ENCODE assay signal across 30 mouse cellular contexts in genomic region chr3:75706536-75706935, GRCm38 (mm10). TPM values are rescaled to one million over a fixed set of nuclear protein-coding genes. Genes with fewer than 3 reads are reported as not detected.
DNase-seq lines count a peak whose midpoint lies in the region; ATAC-seq lines count a peak whose summit lies in the region.
"Had no signal": no experiment of that assay in that cellular context is flagged by ENCODE, and none has a peak within 500 bp of the region (broad histone marks: within the 10 kb centered on the region; RNA-seq: fewer than 3 reads in every experiment).

No protein-coding gene starts in this region.

- no peaks in the 10 kb centered on the region for H3K9me3 ChIP-seq in forebrain, embryonic 14.5 days (replicated peaks; ENCODE audit: control insufficient read depth, low read length)
- no peaks in the 10 kb centered on the region for H3K9me3 ChIP-seq in forebrain, embryonic 10.5 days
- H3K9me3 ChIP-seq: embryonic facial prominence, embryonic 15.5 days had no signal

- H3K4me2 ChIP-seq in forebrain, embryonic 14.5 days (ENCODE audit: low read length): no peak overlapping the region
- H3K4me2 ChIP-seq: embryonic facial prominence, embryonic 15.5 days; hindbrain, embryonic 14.5 days; liver, embryonic 11.5 days; midbrain, embryonic 11.5 days had no signal

- WGBS in forebrain, embryonic 14.5 days: 67% methylated on average over 3 of the region's 3 CpGs
- 71% methylated on average over 3 of the region's 3 CpGs for WGBS in forebrain, embryonic 10.5 days

- no peak overlapping the region for H3K9ac ChIP-seq in forebrain, embryonic 14.5 days (ENCODE audit: low read length)
- H3K9ac ChIP-seq: embryonic facial prominence, embryonic 15.5 days; hindbrain, embryonic 14.5 days; liver, postnatal 0 days had no signal

- intact Hi-C loops in left cerebral cortex, postnatal 14 days (cut with DNase I): no loop called here

- peak; percentile 12 for DNase-seq in forebrain, embryonic 14.5 days (ENCODE audit: low spot score)
- DNase-seq in forebrain, embryonic 10.5 days (ENCODE audit: extremely low spot score, low spot score): no peak
- DNase-seq in left cerebral cortex, adult 11 months (ENCODE audit: low spot score): peak; percentile 26
- no peak for DNase-seq in left cerebral cortex, postnatal 14 days (ENCODE audit: low spot score in 2 of 2)
- DNase-seq in brain, adult 2 months (ENCODE audit: low read depth, low spot score): peak; percentile 84
- peak; percentile 14 for DNase-seq in right cerebral cortex, postnatal 25 days
- DNase-seq in gastrocnemius, postnatal 4 days (ENCODE audit: low spot score in 2 of 2): no peak
- DNase-seq: adrenal gland, postnatal 14 days; cerebellum, adult 9-10 months; gastrocnemius, postnatal 36 days; heart, postnatal 4 days; kidney, adult 18-20 months; kidney, postnatal 4 days; liver, postnatal 0 days; thymus, postnatal 36 days had no signal

- no peak overlapping the region for H3K27ac ChIP-seq in forebrain, embryonic 14.5 days (ENCODE audit: low read depth, low read length)
- H3K27ac ChIP-seq in forebrain, embryonic 10.5 days: no peak overlapping the region
- H3K27ac ChIP-seq: embryonic facial prominence, embryonic 15.5 days; hindbrain, embryonic 14.5 days; macrophage had no signal

- ATAC-seq in forebrain, embryonic 14.5 days: no peak
- ATAC-seq: inflammation-experienced regulatory T-cells, adult 6 months; liver, postnatal 0 days; lung, postnatal 0 days had no signal

- no peaks in the 10 kb centered on the region for H3K4me1 ChIP-seq in forebrain, embryonic 14.5 days (ENCODE audit: control insufficient read depth, insufficient read depth, low read length)
- no peaks in the 10 kb centered on the region for H3K4me1 ChIP-seq in forebrain, embryonic 10.5 days
- H3K4me1 ChIP-seq: embryonic facial prominence, embryonic 15.5 days had no signal

- no peaks in the 10 kb centered on the region for H3K27me3 ChIP-seq in forebrain, embryonic 14.5 days (replicated peaks; ENCODE audit: control insufficient read depth, insufficient read depth, low read length)
- no peaks in the 10 kb centered on the region for H3K27me3 ChIP-seq in forebrain, embryonic 10.5 days (ENCODE audit: poor library complexity, severe bottlenecking)
- H3K27me3 ChIP-seq: embryonic facial prominence, embryonic 15.5 days had no signal

- H3K4me3 ChIP-seq in forebrain, embryonic 14.5 days (ENCODE audit: low read depth, low read length): no peak overlapping the region
- H3K4me3 ChIP-seq in forebrain, embryonic 10.5 days: no peak overlapping the region
- H3K4me3 ChIP-seq: embryonic facial prominence, embryonic 15.5 days had no signal

- no peaks in the 10 kb centered on the region for H3K36me3 ChIP-seq in forebrain, embryonic 14.5 days (ENCODE audit: control insufficient read depth, insufficient read depth, low read length)
- no peaks in the 10 kb centered on the region for H3K36me3 ChIP-seq in forebrain, embryonic 10.5 days (replicated peaks)
- H3K36me3 ChIP-seq: embryonic facial prominence, embryonic 15.5 days had no signal

RNA-seq across cellular contexts. Expression of gene Gm29133, which starts 41.5 kb away (rescaled TPM):
- polyA plus RNA-seq in forebrain, embryonic 14.5 days (2014; fragmentation: Nextera tagmentation; extraction: Ambion mirVana): not detected in 2 replicates
- not detected in 2 replicates for polyA plus RNA-seq in forebrain, embryonic 10.5 days (2016; fragmentation: Nextera tagmentation; extraction: Ambion mirVana)
- not detected for total RNA-seq in left cerebral cortex, postnatal 14 days (2021)
- under 1 TPM in 1 of 2 experiments, not detected in 1; 0.31 TPM for total RNA-seq in gastrocnemius, postnatal 4 days (2021)
- total RNA-seq: adrenal gland, postnatal 14 days; gastrocnemius, adult 18-20 months; gastrocnemius, postnatal 36 days; heart, postnatal 4 days; midbrain, postnatal 0 days had no signal
- polyA plus RNA-seq: embryonic facial prominence, embryonic 15.5 days; heart, embryonic 16.5 days; hindbrain, embryonic 14.5 days; inflammation-experienced regulatory T-cells, adult 6 months; kidney, embryonic 16.5 days; limb, embryonic 11.5 days; liver, embryonic 11.5 days; liver, postnatal 0 days; lung, postnatal 0 days; macrophage; midbrain, embryonic 11.5 days; midbrain, postnatal 0 days; neural tube, embryonic 14.5 days; spleen, adult 2 months; stomach, embryonic 14.5 days had no signal

Comparison
In these comparisons a context has a peak if more than half of its experiments do, and no peak if none do; other contexts are left out.
1. DNase-seq: peak in forebrain, embryonic 14.5 days (single experiment), left cerebral cortex, adult 11 months (single experiment), brain, adult 2 months (single experiment) and right cerebral cortex, postnatal 25 days (single experiment); none in forebrain, embryonic 10.5 days (single experiment), left cerebral cortex, postnatal 14 days (0 of 2) and gastrocnemius, postnatal 4 days (0 of 2).